Mouse (Mus musculus) myocyte (in vitro differentiated cells): ENCODE results near the gene Map3k12. TPM values are rescaled to one million over a fixed set of nuclear protein-coding genes. Genes with fewer than 3 reads are reported as not detected.

Source experiments
- H3K27me3 ChIP-seq: one replicate; pipeline ENCODE4 v1.6.1; 2011; ENCODE audit not compliant: control insufficient read depth, insufficient read depth, insufficient read length
- H3K36me3 ChIP-seq: one replicate; pipeline ENCODE4 v1.6.1; 2011; ENCODE audit not compliant: control insufficient read depth, insufficient read depth
- H3K4me2 ChIP-seq: one replicate; pipeline ENCODE4 v1.6.1; 2011; ENCODE audit warnings: low read depth, control low read depth
- H3K4me3 ChIP-seq: one replicate; pipeline ENCODE4 v1.5.1; 2011; ENCODE audit warnings: mild to moderate bottlenecking, control low read depth, moderate library complexity
- H3K79me2 ChIP-seq: one replicate; pipeline ENCODE4 v1.6.1; 2011; ENCODE audit not compliant: control insufficient read depth, insufficient read depth
- H3ac ChIP-seq: one replicate; pipeline ENCODE4 v1.6.1; 2011; ENCODE audit not compliant: control insufficient read depth, insufficient read length
- CEBPB ChIP-seq: IDR thresholded peaks from 2 replicates; pipeline ENCODE4 v1.6.1; 2011; ENCODE audit warnings: mild to moderate bottlenecking, moderate library complexity; ENCODE audit not compliant: poor library complexity, insufficient read depth, severe bottlenecking
- E2F4 ChIP-seq: IDR thresholded peaks from one replicate; pipeline ENCODE4 v1.6.1; 2011; ENCODE audit warnings: mild to moderate bottlenecking, control low read depth, moderate library complexity; ENCODE audit not compliant: insufficient read depth
- MAX ChIP-seq: IDR thresholded peaks from one replicate; pipeline ENCODE4 v1.6.1; 2011; ENCODE audit warnings: low read depth, mild to moderate bottlenecking, control low read depth
- MYOD1 ChIP-seq, 3 experiments: IDR thresholded peaks; one replicate each; pipeline ENCODE4 v1.6.1; 2011; ENCODE audit warnings: control low read depth in 2 of 3, low read depth in 2 of 3, mild to moderate bottlenecking in 2 of 3, moderate library complexity in 1 of 3; ENCODE audit not compliant: insufficient read length in 2 of 3, control insufficient read depth in 1 of 3
- MYOG ChIP-seq, 3 experiments: IDR thresholded peaks; one replicate each; pipeline ENCODE4 v1.6.1; 2011; ENCODE audit warnings: control low read depth in 2 of 3, low read depth in 2 of 3, mild to moderate bottlenecking in 2 of 3; ENCODE audit not compliant: insufficient read length in 2 of 3, control insufficient read depth in 1 of 3, insufficient read depth in 1 of 3
- POLR2A ChIP-seq: IDR thresholded peaks from one replicate; pipeline ENCODE4 v1.6.1; 2011; ENCODE audit warnings: low read depth, mild to moderate bottlenecking, control low read depth, moderate library complexity; ENCODE audit not compliant: insufficient read length
- POLR2AphosphoS2 ChIP-seq: IDR thresholded peaks from one replicate; pipeline ENCODE4 v1.6.1; 2011; ENCODE audit warnings: low read depth, control low read depth; ENCODE audit not compliant: insufficient read length
- REST ChIP-seq: IDR thresholded peaks from one replicate; pipeline ENCODE4 v1.6.1; 2011; ENCODE audit warnings: mild to moderate bottlenecking, control low read depth, moderate library complexity; ENCODE audit not compliant: insufficient read depth, insufficient read length
- SRF ChIP-seq: IDR thresholded peaks from one replicate; pipeline ENCODE4 v1.6.1; 2011; ENCODE audit warnings: low read depth; ENCODE audit not compliant: control insufficient read depth, insufficient read length
- TCF12 ChIP-seq: IDR thresholded peaks from one replicate; pipeline ENCODE4 v1.6.1; 2011; ENCODE audit warnings: mild to moderate bottlenecking, control low read depth; ENCODE audit not compliant: poor library complexity, insufficient read depth, severe bottlenecking
- TCF3 ChIP-seq: IDR thresholded peaks from one replicate; pipeline ENCODE4 v1.6.1; 2011; ENCODE audit warnings: low read depth, control low read depth; ENCODE audit not compliant: insufficient read length
- USF1 ChIP-seq: IDR thresholded peaks from one replicate; pipeline ENCODE4 v1.6.1; 2011; ENCODE audit warnings: low read depth, mild to moderate bottlenecking, control low read depth, moderate library complexity
- polyA plus RNA-seq: library from polyadenylated mRNA; unstranded; fragments of >200 nt; fragmentation: generic; extraction: Trizol; gene quantifications from one replicate; pipeline ENCODE4 v1.2.1, GENCODE M21; 2012; ENCODE audit warnings: missing spikeins

Gene Map3k12
- polyA plus RNA-seq, 1 experiment = 5.9 TPM

- peaks cover 13% of the 10 kb centered on the region for H3K36me3 ChIP-seq
- no peak overlapping the region for H3ac ChIP-seq
- H3K4me3 ChIP-seq = peak overlapping the region; percentile 65
- no peaks in the 10 kb centered on the region for H3K27me3 ChIP-seq
- peak overlapping the region; percentile 93 for H3K4me2 ChIP-seq
- H3K79me2 ChIP-seq = peaks cover 14% of the 10 kb centered on the region
- TF ChIP-seq E2F4 (no peak), REST (no peak), TCF3 (no peak), POLR2A (no peak), TCF12 (no peak), CEBPB (no peak), MAX (no peak), MYOG (IDR thresholded peaks at IDR 0.05; ENCODE audit: control insufficient read depth in 1 of 3, insufficient read depth in 1 of 3, insufficient read length in 2 of 3, low read depth in 2 of 3) (no peak), POLR2AphosphoS2 (no peak), USF1 (no peak), SRF (no peak), MYOD1 (IDR thresholded peaks at IDR 0.05; ENCODE audit: control insufficient read depth in 1 of 3, insufficient read length in 2 of 3, low read depth in 2 of 3) (no peak)
These were observed 57.5 kb downstream of the Map3k12 start for GRCm38 (mm10) chr15:102459381-102459780.

GRCm38 (mm10) chr15:102458904-102459317 lies 58.0 kb downstream of the Map3k12 start, which contains the start of gene Prr13:
Gene Prr13, plus strand, starts transcription at chr15:102459028.
- H3K4me3 ChIP-seq = peak within 1 kb of the TSS; percentile 65
- TF ChIP-seq POLR2A (peak; percentile 80), USF1 (peak; percentile 40), CEBPB (peak; percentile 89), MYOD1 (IDR thresholded peaks at IDR 0.05; ENCODE audit: control insufficient read depth in 1 of 3, insufficient read length in 2 of 3, low read depth in 2 of 3) (no peak), POLR2AphosphoS2 (peak; percentile 86), MAX (no peak)
- H3K79me2 ChIP-seq = peaks cover 14% of the 10 kb centered on the region

GRCm38 (mm10) chr15:102458050-102458736 lies 58.7 kb downstream of the Map3k12 start:
- Histone ChIP-seq H3K4me3 (peak overlapping the region; percentile 65), H3K79me2 (peaks cover 14% of the 10 kb centered on the region), H3K4me2 (peak overlapping the region; percentile 93), H3K27me3 (no peaks in the 10 kb centered on the region), H3K36me3 (peaks cover 8% of the 10 kb centered on the region), H3ac (no peak overlapping the region)
- TF ChIP-seq POLR2AphosphoS2 (no peak), MAX (no peak), CEBPB (no peak), REST (no peak), POLR2A (no peak)

More at GRCm38 (mm10) chr15:102458904-102459317, 58.0 kb downstream of the Map3k12 start, which contains the start of gene Prr13:
- Histone ChIP-seq H3K27me3 (no peaks in the 10 kb centered on the region), H3K36me3 (peaks cover 13% of the 10 kb centered on the region), H3ac (no peak within 1 kb of the TSS), H3K4me2 (peak within 1 kb of the TSS; percentile 93)

GRCm38 (mm10) chr15:102455993-102456392 lies 60.9 kb downstream of the Map3k12 start:
- no peak overlapping the region for H3K4me3 ChIP-seq
- H3ac ChIP-seq = no peak overlapping the region
- no peaks in the 10 kb centered on the region for H3K36me3 ChIP-seq
- TF ChIP-seq E2F4 (no peak), CEBPB (no peak), REST (no peak), TCF3 (no peak), MAX (no peak), MYOD1 (IDR thresholded peaks at IDR 0.05; ENCODE audit: control insufficient read depth in 1 of 3, insufficient read length in 2 of 3, low read depth in 2 of 3) (no peak), MYOG (IDR thresholded peaks at IDR 0.05; ENCODE audit: control insufficient read depth in 1 of 3, insufficient read depth in 1 of 3, insufficient read length in 2 of 3, low read depth in 2 of 3) (no peak), SRF (no peak), POLR2AphosphoS2 (no peak), POLR2A (no peak), TCF12 (no peak), USF1 (no peak)
- H3K27me3 ChIP-seq = no peaks in the 10 kb centered on the region
- H3K4me2 ChIP-seq = no peak overlapping the region
- H3K79me2 ChIP-seq = peaks cover 14% of the 10 kb centered on the region
